Mouse (Mus musculus) olfactory bulb, adult 2 months (tissue): Measurements from ENCODE around the gene Cga.

ENCODE experiments used
- CTCF ChIP-seq: fragments of 200-500 bp; IDR thresholded peaks from 2 replicates; pipeline ENCODE4 v1.5.1; 2012; ENCODE audit warnings: low read depth, mild to moderate bottlenecking, low read length, moderate library complexity; ENCODE audit not compliant: insufficient read depth
- POLR2A ChIP-seq: fragments of 200-500 bp; IDR thresholded peaks from 2 replicates; pipeline ENCODE4 v1.6.1; 2012; ENCODE audit warnings: mild to moderate bottlenecking, low read depth, low read length, moderate library complexity; ENCODE audit not compliant: insufficient read depth

DNA sequence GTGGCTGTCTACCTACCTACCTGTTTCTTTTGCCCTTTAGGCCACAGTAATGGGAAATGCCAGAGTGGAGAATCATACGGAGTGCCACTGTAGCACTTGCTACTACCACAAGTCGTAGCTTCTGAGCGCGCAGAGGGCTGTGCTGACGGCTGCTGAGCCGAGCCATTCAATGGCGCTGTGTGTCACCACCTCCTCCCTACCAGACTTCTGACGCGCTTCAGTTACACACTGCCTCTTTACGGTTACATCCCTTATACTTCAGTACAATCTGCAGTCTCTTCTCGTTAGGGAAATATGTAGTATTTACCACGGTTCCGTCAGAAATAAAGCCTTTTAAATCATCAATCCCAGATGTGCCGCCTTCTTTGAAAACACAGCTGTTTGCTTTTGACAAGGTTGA, 13.4 kb downstream of the Cga start:
- TF ChIP-seq CTCF = no peak
- no peak for TF ChIP-seq POLR2A
